Comparison of ENCODE assay signal across 14 mouse cellular contexts in genomic region chr15:8682421-8682820, GRCm38 (mm10).
"Had no signal": no experiment of that assay in that cellular context is flagged by ENCODE, and none has a peak within 500 bp of the region (broad histone marks: within the 10 kb centered on the region; RNA-seq: fewer than 3 reads in every experiment).

No protein-coding gene starts in this region.

- DNase-seq: kidney, adult 9 months; kidney, postnatal 36 days; left cerebral cortex, postnatal 4 days; lung, embryonic 14.5 days; lung, postnatal 10 days; lung, postnatal 4 days; right cerebral cortex, postnatal 25 days; thymus, postnatal 4 days had no signal

- H3K4me3 ChIP-seq: limb, embryonic 15.5 days; liver, embryonic 12.5 days; midbrain, embryonic 10.5 days; midbrain, embryonic 15.5 days; neural tube, embryonic 13.5 days had no signal

- H3K9ac ChIP-seq: limb, embryonic 15.5 days; liver, embryonic 12.5 days; lung, embryonic 14.5 days; midbrain, embryonic 15.5 days; neural tube, embryonic 13.5 days had no signal

- H3K27ac ChIP-seq: kidney, postnatal 0 days; limb, embryonic 15.5 days; liver, embryonic 12.5 days; midbrain, embryonic 10.5 days; midbrain, embryonic 15.5 days; neural tube, embryonic 13.5 days had no signal

- H3K36me3 ChIP-seq: liver, embryonic 12.5 days; midbrain, embryonic 10.5 days; midbrain, embryonic 15.5 days had no signal

- H3K9me3 ChIP-seq: limb, embryonic 15.5 days; liver, embryonic 12.5 days; midbrain, embryonic 10.5 days; midbrain, embryonic 15.5 days; neural tube, embryonic 13.5 days had no signal

- ATAC-seq: liver, embryonic 12.5 days; midbrain, embryonic 15.5 days had no signal

- H3K4me1 ChIP-seq: liver, embryonic 12.5 days; midbrain, embryonic 15.5 days had no signal

- H3K4me2 ChIP-seq: limb, embryonic 15.5 days; liver, embryonic 12.5 days; lung, embryonic 14.5 days; midbrain, embryonic 15.5 days; neural tube, embryonic 13.5 days had no signal

- H3K27me3 ChIP-seq: limb, embryonic 15.5 days; liver, embryonic 12.5 days; midbrain, embryonic 15.5 days; neural tube, embryonic 13.5 days had no signal
